Mouse (Mus musculus) hindbrain, embryonic 10.5 days (tissue): ENCODE results near the gene Swsap1. TPM values are rescaled to one million over a fixed set of nuclear protein-coding genes. Genes with fewer than 3 reads are reported as not detected.

Experiments
- DNase-seq: peaks from one replicate; pipeline ENCODE4 v3.0.0-alpha.2; 2017; ENCODE audit warnings: low spot score
- H3K27ac ChIP-seq: fragments of 300-500 bp; sonication (generic); 2 replicates; pipeline ENCODE4 v1.5.1; 2016; ENCODE audit warnings: mild to moderate bottlenecking, moderate library complexity
- H3K27me3 ChIP-seq: fragments of 300-500 bp; sonication (generic); 2 replicates; pipeline ENCODE4 v1.6.1; 2016; ENCODE audit warnings: mild to moderate bottlenecking; ENCODE audit not compliant: poor library complexity, insufficient read depth, severe bottlenecking
- H3K36me3 ChIP-seq: fragments of 300-500 bp; sonication (generic); 2 replicates; pipeline ENCODE4 v1.6.1; 2016; ENCODE audit warnings: mild to moderate bottlenecking, moderate library complexity
- H3K4me1 ChIP-seq: fragments of 300-500 bp; sonication (generic); replicated peaks from 2 replicates; pipeline ENCODE4 v1.6.1; 2016; ENCODE audit warnings: mild to moderate bottlenecking
- H3K4me3 ChIP-seq: fragments of 300-500 bp; sonication (generic); 2 replicates; pipeline ENCODE4 v1.5.1; 2016; ENCODE audit warnings: mild to moderate bottlenecking, moderate library complexity
- H3K9me3 ChIP-seq: fragments of 300-500 bp; sonication (generic); 2 replicates; pipeline ENCODE4 v1.6.1; 2016; ENCODE audit warnings: mild to moderate bottlenecking, moderate library complexity
- WGBS: fragments of 180-500 bp; shearing (Covaris S2); methylation state at CpG from one replicate; pipeline ENCODE4 v1.1.7; 2016; 5-methylcytosine and 5-hydroxymethylcytosine counted together
- polyA plus RNA-seq: library from polyadenylated mRNA; unstranded; fragments of >200 nt; fragmentation: Nextera tagmentation; extraction: Ambion mirVana; gene quantifications from 2 replicates; pipeline ENCODE4 v1.2.1, GENCODE M21; 2016

The Swsap1 gene
- polyA plus RNA-seq = 7.1 and 9.3 TPM in 2 replicates

DNA sequence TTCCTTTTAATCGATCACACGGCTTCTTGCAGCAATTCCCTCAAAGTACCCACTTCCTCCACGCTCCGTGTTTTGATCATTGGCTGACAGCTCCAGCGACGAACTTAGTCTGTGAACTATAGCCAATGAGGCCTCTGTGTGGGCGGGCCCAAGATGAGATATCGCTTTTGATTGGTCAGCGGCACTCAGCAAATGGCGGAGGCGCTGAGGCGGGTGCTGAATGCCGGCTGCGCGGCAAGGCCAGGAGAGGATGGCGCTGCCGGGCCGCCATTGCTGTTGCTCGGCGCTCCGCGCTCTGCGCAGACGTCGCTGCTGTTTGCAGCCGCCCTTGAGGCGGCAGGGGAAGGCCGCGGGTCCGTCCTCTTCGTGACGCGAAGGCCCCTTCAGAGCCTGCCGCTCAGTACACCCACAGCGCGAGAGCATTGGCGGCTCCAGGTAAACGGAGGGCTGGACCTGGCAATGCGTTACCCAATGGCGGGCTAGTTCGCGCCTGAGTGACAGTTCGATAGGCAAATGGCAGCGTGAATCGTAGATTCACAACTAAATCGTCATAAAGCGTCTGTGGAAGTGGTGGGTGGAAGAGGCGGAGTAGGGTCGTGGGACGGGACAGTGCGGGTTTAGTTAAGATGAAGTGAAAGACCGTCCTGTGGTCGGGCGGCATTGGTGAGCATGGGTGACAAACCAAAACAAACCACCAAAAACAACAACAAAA lies at the start of gene Swsap1:
Swsap1 (plus strand) TSS at position 186 of the 712 bp plus-strand sequence.
- Histone ChIP-seq H3K4me1 (peaks cover 26% of the 10 kb centered on the region), H3K4me3 (peak within 1 kb of the TSS; percentile 76), H3K36me3 (peaks cover 9% of the 10 kb centered on the region; the same call in 1 of the 2 replicates), H3K27me3 (peaks cover 24% of the 10 kb centered on the region), H3K9me3 (no peaks in the 10 kb centered on the region; the same call in 1 of the 2 replicates), H3K27ac (peak within 1 kb of the TSS; percentile 97)
- DNase-seq = peak; percentile 99
- under 1% methylated on average over 54 of the region's 54 CpGs for WGBS

GRCm38 (mm10) chr9:21908216-21908615 lies 47.3 kb upstream of the Swsap1 start:
- DNase-seq = no peak
- Histone ChIP-seq H3K27me3 (peaks cover 10% of the 10 kb centered on the region; the same call in 1 of the 2 replicates), H3K27ac (no peak overlapping the region), H3K9me3 (no peaks in the 10 kb centered on the region), H3K36me3 (no peaks in the 10 kb centered on the region), H3K4me1 (no peaks in the 10 kb centered on the region), H3K4me3 (no peak overlapping the region)
- WGBS = 77% methylated on average over 11 of the region's 11 CpGs

DNA sequence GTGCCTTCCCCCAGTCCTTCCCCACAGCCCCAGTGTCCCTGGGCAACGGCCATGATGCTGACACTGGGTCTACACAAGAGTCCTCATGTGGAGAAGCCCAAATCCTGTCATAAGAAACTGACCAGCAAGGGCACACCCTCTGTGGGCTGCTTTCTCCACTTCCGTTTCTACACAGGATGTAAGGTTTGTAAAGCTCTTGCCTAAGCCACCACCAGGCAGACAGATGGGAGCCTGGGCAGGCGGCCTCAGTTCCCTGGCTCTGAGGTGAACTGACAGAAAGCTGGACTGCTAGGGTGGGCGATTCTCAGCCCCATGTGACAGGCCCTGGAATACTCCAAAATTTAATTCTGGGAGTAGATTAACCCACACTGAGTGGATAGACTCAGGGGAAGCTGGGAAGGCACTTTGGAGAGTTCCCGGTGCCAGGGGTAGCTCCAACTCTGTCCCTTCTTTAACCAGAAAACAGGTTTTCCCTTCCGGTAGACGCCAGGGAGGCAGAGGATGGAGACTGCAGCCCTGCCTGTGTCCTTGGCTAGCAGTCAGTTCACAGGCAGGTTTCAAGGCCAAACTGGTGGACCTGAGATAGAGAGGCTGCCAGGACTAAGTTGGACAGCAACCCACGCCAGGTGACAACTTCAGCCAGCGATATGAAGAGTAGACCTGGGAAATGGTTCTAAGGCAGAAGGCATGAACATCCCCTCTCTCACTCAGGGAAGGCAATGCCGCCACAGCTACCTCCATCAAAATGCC lies 45.9 kb upstream of the Swsap1 start:
- H3K27me3 ChIP-seq = peaks cover 14% of the 10 kb centered on the region; the same call in 1 of the 2 replicates
- DNase-seq = no peak
- H3K9me3 ChIP-seq = no peaks in the 10 kb centered on the region
- no peaks in the 10 kb centered on the region for H3K4me1 ChIP-seq
- 77% methylated on average over 10 of the region's 10 CpGs for WGBS
- H3K36me3 ChIP-seq = no peaks in the 10 kb centered on the region
- H3K27ac ChIP-seq = no peak overlapping the region
- H3K4me3 ChIP-seq = no peak overlapping the region

DNA sequence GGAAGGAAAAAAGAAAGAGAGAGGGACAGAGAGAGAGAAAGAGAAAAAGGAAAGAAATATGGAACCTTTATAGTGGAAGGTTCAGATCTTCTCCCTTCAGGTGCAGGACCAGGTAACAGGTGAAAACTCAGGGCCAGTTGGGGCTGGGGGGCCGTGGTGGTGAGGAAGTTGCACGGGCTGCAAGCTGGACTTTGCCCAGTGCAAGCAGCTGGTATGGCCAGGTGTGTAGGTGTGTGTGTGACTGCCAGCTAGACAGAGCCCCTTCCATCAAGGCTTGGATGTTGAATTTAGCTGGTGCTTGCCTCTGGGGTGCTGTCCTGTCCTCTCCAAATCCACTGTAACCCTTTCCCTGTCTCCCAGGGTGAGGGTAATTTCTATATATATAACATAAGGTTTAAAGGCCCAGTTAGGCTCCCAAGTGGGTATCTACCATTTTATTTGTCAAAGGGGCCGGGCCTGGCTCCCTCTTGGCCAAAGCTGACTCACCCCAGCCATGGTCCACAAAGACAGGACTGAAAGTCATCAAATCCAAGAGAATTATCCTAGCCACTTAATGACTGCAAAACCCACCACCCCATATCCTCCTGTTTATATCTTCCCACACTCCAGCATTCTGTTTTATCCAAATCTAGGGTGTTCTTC lies 38.6 kb upstream of the Swsap1 start:
- H3K27ac ChIP-seq = peak overlapping the region; percentile 82
- H3K9me3 ChIP-seq = no peaks in the 10 kb centered on the region
- DNase-seq = no peak
- peaks cover 14% of the 10 kb centered on the region for H3K4me1 ChIP-seq
- peaks cover 39% of the 10 kb centered on the region for H3K27me3 ChIP-seq
- 68% methylated on average over 3 of the region's 3 CpGs for WGBS
- H3K36me3 ChIP-seq = peaks cover 4% of the 10 kb centered on the region; the same call in 1 of the 2 replicates
- peak overlapping the region; percentile 75 for H3K4me3 ChIP-seq

GRCm38 (mm10) chr9:21917493-21918034 lies 38.0 kb upstream of the Swsap1 start:
- Histone ChIP-seq H3K27ac (peak overlapping the region; percentile 82), H3K27me3 (peaks cover 39% of the 10 kb centered on the region), H3K9me3 (no peaks in the 10 kb centered on the region), H3K36me3 (peaks cover 6% of the 10 kb centered on the region; the same call in 1 of the 2 replicates), H3K4me1 (peaks cover 14% of the 10 kb centered on the region), H3K4me3 (peak overlapping the region; percentile 75)
- DNase-seq = no peak
- WGBS = 3% methylated on average over 35 of the region's 35 CpGs

- H3K9me3 ChIP-seq = no peaks in the 10 kb centered on the region
- H3K27me3 ChIP-seq = peaks cover 39% of the 10 kb centered on the region
- peaks cover 14% of the 10 kb centered on the region for H3K4me1 ChIP-seq
- H3K36me3 ChIP-seq = peaks cover 8% of the 10 kb centered on the region; the same call in 1 of the 2 replicates
- H3K27ac ChIP-seq = peak within 1 kb of the TSS; percentile 82
- 1% methylated on average over 36 of the region's 36 CpGs for WGBS
- H3K4me3 ChIP-seq = peak within 1 kb of the TSS; percentile 75
- DNase-seq = peak; percentile 97
Measured at GRCm38 (mm10) chr9:21918035-21918592, 37.4 kb upstream of the Swsap1 start, which contains the start of gene Rab3d. TSS of gene Rab3d (minus strand) at chr9:21918192.

DNA sequence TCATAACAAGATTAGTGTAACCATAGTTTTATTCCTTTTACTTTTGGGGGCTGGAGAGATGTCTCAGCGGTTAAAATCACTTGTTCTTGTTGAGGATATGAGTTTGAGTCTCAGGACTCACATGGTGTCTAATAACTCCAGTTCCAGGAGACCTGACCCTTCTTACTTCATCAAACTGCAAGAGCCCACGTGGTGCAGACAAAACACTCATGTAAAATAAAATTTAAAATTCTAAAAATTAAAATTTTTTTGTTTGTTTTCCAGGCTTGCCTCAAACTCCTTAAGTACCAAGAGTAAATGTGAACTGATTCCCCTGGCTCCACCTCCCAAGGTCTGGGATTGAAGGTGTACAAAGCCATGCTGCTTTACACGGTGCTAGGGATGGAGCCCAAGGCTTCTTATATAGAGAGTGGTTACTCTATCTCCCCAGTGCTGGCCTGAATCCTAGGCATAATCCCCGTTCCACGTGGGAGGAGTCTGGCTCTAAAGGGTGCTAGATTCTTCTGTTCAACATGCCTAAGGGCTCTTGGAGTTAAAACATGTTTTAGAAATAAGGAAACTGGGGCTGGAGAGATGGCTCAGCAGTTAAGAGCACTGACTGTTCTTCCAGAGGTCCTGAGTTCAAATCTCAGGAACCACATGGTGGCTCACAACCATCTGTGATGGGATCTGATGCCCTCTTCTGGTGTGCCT lies 36.7 kb upstream of the Swsap1 start:
- Histone ChIP-seq H3K36me3 (peaks cover 8% of the 10 kb centered on the region; the same call in 1 of the 2 replicates), H3K9me3 (no peaks in the 10 kb centered on the region), H3K4me1 (peaks cover 14% of the 10 kb centered on the region), H3K27ac (no peak overlapping the region), H3K27me3 (peaks cover 39% of the 10 kb centered on the region), H3K4me3 (peak overlapping the region; percentile 75; the same call in 1 of the 2 replicates)
- 21% methylated on average over 5 of the region's 5 CpGs for WGBS
- no peak for DNase-seq

DNA sequence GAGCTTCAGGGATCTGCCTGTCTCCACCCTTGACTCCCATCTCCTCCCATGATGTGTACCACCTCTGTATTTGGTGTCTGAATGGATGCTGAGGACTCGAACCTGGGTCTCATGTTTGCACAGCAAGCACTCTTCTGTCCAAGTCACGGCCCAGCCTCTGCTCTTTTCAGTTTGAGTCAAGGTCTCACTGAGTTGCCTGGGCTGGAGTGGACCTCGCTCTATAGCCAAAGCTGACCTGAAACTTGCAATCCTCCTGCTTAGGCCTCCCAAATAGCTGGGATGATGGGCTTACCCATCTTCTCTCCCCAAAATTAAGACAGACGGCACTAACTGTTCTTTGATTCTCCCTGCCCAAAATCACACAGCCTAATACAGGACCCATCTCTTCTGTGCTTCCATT lies 32.5 kb upstream of the Swsap1 start:
- no peak for DNase-seq
- Histone ChIP-seq H3K27me3 (no peaks in the 10 kb centered on the region), H3K4me1 (peaks cover 23% of the 10 kb centered on the region), H3K4me3 (no peak overlapping the region), H3K36me3 (peaks cover 19% of the 10 kb centered on the region), H3K27ac (no peak overlapping the region), H3K9me3 (no peaks in the 10 kb centered on the region)
- 89% methylated on average over 4 of the region's 4 CpGs for WGBS

DNA sequence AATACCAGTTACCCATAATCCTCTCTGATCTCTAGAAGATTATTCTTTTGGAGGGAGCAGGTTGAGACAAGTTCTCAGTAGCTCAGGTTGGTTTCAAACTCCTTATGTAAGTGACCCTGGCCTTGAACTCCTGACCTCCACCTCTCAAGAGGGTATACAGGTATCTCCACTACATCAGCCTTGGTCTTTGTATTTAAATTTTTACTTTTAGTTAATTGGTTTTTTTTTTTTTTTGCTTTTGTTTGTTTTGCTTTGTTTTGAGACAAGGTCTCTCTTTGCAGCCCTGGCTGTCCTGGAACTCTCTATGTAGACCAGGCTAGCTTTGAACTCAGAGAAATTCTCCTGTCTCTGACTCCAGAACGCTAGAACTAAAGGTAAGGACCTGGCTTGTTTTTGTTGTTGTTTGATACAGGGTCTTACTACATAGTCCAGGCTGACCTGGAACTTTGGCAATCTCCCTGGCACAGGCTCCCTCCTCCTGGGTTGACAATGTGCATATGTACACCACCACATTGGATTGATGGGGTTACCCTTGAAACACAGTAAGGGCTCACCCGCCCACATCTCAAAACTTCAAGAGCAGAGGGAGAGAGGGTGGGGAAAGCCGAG lies 32.0 kb upstream of the Swsap1 start:
- peaks cover 19% of the 10 kb centered on the region for H3K36me3 ChIP-seq
- H3K4me1 ChIP-seq = peaks cover 17% of the 10 kb centered on the region
- DNase-seq = no peak
- no peaks in the 10 kb centered on the region for H3K27me3 ChIP-seq
- no peak overlapping the region for H3K4me3 ChIP-seq
- no peaks in the 10 kb centered on the region for H3K9me3 ChIP-seq
- 88% methylated on average over 3 of the region's 3 CpGs for WGBS
- no peak overlapping the region for H3K27ac ChIP-seq

- Histone ChIP-seq H3K27me3 (no peaks in the 10 kb centered on the region), H3K4me3 (no peak overlapping the region), H3K36me3 (peaks cover 19% of the 10 kb centered on the region), H3K9me3 (no peaks in the 10 kb centered on the region), H3K27ac (no peak overlapping the region), H3K4me1 (peaks cover 16% of the 10 kb centered on the region)
- WGBS = 83% methylated on average over 6 of the region's 6 CpGs
- no peak for DNase-seq
Measured at GRCm38 (mm10) chr9:21924099-21924493, 31.5 kb upstream of the Swsap1 start.

DNA sequence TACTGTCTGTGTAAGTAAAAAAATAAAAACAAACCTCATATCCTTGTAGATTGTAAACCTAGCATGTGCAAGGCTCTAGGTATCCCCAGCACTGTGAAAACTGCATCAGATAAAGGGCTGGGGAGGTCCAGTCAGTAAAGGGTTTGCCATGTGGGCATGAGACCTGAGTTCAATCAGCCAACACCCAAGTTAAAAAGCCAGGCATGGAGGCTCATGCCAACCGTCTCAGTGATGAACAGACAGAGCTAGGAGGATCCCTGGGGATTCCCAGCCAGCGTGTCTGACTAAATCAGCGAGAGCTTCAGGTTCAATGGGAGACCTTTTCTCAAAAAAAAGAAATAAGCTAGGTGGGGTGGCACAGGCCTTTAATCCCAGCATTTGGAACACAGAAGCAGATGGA lies 30.5 kb upstream of the Swsap1 start:
- 89% methylated on average over 3 of the region's 3 CpGs for WGBS
- peaks cover 19% of the 10 kb centered on the region for H3K36me3 ChIP-seq
- DNase-seq = no peak
- no peaks in the 10 kb centered on the region for H3K27me3 ChIP-seq
- H3K27ac ChIP-seq = no peak overlapping the region
- no peak overlapping the region for H3K4me3 ChIP-seq
- peaks cover 16% of the 10 kb centered on the region for H3K4me1 ChIP-seq
- H3K9me3 ChIP-seq = no peaks in the 10 kb centered on the region
